Mouse (Mus musculus): ENCODE results near the gene Cacna1c. TPM values are rescaled to one million over a fixed set of nuclear protein-coding genes. Genes with fewer than 3 reads are reported as not detected.
"Not testable (repeated sequence)": the region's sequence is repeated elsewhere in the genome, so short reads cannot be mapped to it uniquely, and the experiment has no call there.

The Cacna1c gene
- polyA plus RNA-seq, 1 experiment from 2014 or later = 3.2 TPM

DNA sequence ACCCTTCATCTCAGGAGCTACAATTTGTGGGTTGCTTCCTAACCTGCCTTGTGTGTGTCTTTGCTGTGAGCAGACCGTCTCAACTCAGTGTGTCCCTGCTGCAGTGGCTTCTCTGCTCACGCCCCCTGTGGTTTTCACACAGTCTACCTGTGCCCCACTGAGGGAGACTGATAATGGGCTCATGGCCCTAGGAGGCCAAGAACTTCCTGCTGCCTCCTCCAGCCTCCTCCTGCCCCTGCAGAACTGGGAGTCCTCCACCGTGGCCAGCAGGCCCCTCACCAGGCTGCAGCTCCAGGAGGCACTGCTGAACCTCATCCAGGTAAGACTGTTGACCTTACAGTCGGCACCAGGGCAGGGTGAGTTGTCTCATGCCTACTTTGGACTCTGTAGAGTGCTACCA lies 21.4 kb upstream of the Cacna1c start:
- Histone ChIP-seq H3K9me3 (replicated peaks; ENCODE audit: control insufficient read depth, low read length) (no peaks in the 10 kb centered on the region), H3K27me3 (replicated peaks; ENCODE audit: control insufficient read depth, insufficient read depth, low read length) (no peaks in the 10 kb centered on the region), H3K9ac (ENCODE audit: low read length) (no peak overlapping the region), H3K4me2 (ENCODE audit: low read length) (no peak overlapping the region), H3K4me3 (ENCODE audit: low read depth, low read length) (no peak overlapping the region), H3K36me3 (ENCODE audit: control insufficient read depth, insufficient read depth, low read length) (peaks cover 58% of the 10 kb centered on the region), H3K4me1 (ENCODE audit: control insufficient read depth, insufficient read depth, low read length) (no peaks in the 10 kb centered on the region), H3K27ac (ENCODE audit: low read depth, low read length) (no peak overlapping the region)
- no peak for DNase-seq (ENCODE audit: low spot score)
- no peak for ATAC-seq
- WGBS = 66% methylated on average over 4 of the region's 4 CpGs

DNA sequence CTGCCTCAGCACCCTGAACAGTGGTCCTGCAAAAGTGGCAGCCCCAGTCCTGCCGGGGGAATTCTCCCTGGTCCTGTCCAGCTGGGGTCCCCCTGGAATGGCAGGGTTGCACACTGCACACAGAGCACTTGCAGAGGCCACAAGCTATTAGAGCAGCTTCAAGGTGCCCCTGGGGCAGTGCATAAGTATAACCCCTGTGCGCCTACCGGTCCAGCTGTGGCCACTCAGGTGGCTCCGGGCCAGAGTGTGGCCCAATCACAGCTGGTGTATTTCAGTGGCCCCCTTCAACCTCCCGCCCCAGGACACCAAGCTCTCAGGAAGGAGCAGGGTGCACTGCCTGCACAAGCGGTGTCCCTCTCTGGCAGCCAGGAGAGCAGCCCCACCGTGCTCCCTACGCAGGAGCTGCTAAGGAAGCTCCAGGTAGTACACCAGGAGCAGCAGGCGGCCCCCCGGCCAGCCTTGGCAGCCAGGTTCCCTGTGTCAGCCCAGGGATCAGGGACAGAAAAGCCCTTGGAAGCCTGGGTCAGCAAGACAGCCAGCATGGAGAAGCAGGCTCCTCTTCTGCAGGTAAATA lies 18.9 kb upstream of the Cacna1c start:
- H3K27me3 ChIP-seq (replicated peaks; ENCODE audit: control insufficient read depth, insufficient read depth, low read length) = no peaks in the 10 kb centered on the region
- H3K4me1 ChIP-seq (ENCODE audit: control insufficient read depth, insufficient read depth, low read length) = no peaks in the 10 kb centered on the region
- H3K9me3 ChIP-seq (replicated peaks; ENCODE audit: control insufficient read depth, low read length) = no peaks in the 10 kb centered on the region
- H3K4me2 ChIP-seq (ENCODE audit: low read length) = no peak overlapping the region
- no peak for ATAC-seq
- no peak overlapping the region for H3K27ac ChIP-seq (ENCODE audit: low read depth, low read length)
- H3K4me3 ChIP-seq (ENCODE audit: low read depth, low read length) = no peak overlapping the region
- no peak for DNase-seq (ENCODE audit: low spot score)
- H3K9ac ChIP-seq (ENCODE audit: low read length) = no peak overlapping the region
- 95% methylated on average over 10 of the region's 10 CpGs for WGBS
- H3K36me3 ChIP-seq (ENCODE audit: control insufficient read depth, insufficient read depth, low read length) = peaks cover 48% of the 10 kb centered on the region

DNA sequence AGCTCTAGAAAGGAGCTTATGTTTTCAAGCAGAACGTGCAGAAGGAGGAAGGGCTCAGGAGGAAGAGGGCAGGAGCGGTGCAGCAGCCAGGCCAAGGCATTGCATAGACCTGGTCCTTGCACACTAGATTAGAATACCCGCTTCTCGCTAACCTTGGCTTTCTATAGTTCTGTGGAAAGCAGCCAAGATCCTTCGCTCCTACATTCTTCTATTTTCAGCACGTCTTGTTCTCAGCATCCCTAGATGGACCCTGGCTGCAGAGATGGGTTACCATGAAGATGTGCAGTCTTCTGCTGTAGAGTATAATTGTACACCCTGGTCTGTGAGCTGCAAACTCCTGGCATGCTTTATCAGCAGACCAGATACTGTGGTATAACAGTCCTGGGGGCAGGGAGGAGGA lies 18.0 kb upstream of the Cacna1c start:
- Histone ChIP-seq H3K9me3 (replicated peaks; ENCODE audit: control insufficient read depth, low read length) (no peaks in the 10 kb centered on the region), H3K36me3 (ENCODE audit: control insufficient read depth, insufficient read depth, low read length) (peaks cover 48% of the 10 kb centered on the region), H3K27ac (ENCODE audit: low read depth, low read length) (no peak overlapping the region), H3K4me3 (ENCODE audit: low read depth, low read length) (no peak overlapping the region), H3K27me3 (replicated peaks; ENCODE audit: control insufficient read depth, insufficient read depth, low read length) (no peaks in the 10 kb centered on the region), H3K4me2 (ENCODE audit: low read length) (no peak overlapping the region), H3K4me1 (ENCODE audit: control insufficient read depth, insufficient read depth, low read length) (no peaks in the 10 kb centered on the region), H3K9ac (ENCODE audit: low read length) (no peak overlapping the region)
- WGBS = 78% methylated on average over 6 of the region's 6 CpGs
- DNase-seq (ENCODE audit: low spot score) (no peak), ATAC-seq (no peak)

DNA sequence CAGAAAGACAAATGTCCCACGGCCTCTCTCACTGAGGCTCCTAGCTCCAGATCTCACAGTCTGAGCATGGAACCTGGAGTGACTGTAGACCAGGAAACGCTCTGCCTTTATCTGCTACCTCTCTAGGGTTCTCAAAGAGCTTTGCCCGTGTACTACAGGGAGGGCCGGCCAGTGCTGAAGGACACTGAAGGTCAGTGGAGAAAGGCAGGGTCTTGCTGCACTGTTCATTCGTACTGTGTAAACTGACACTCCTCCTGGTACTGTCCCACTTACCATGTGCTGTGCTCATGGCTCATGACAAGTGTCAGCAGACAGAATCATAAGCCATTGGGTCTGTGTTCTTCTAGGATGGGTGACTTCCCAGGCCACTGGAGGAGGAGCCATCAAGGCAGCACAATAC lies 17.2 kb upstream of the Cacna1c start:
- Histone ChIP-seq H3K4me1 (ENCODE audit: control insufficient read depth, insufficient read depth, low read length) (no peaks in the 10 kb centered on the region), H3K4me3 (ENCODE audit: low read depth, low read length) (no peak overlapping the region), H3K4me2 (ENCODE audit: low read length) (no peak overlapping the region), H3K9ac (ENCODE audit: low read length) (no peak overlapping the region), H3K9me3 (replicated peaks; ENCODE audit: control insufficient read depth, low read length) (no peaks in the 10 kb centered on the region), H3K27me3 (replicated peaks; ENCODE audit: control insufficient read depth, insufficient read depth, low read length) (no peaks in the 10 kb centered on the region), H3K27ac (ENCODE audit: low read depth, low read length) (no peak overlapping the region), H3K36me3 (ENCODE audit: control insufficient read depth, insufficient read depth, low read length) (peaks cover 45% of the 10 kb centered on the region)
- DNase-seq (ENCODE audit: low spot score) (no peak), ATAC-seq (no peak)
- 90% methylated on average over 5 of the region's 5 CpGs for WGBS

DNA sequence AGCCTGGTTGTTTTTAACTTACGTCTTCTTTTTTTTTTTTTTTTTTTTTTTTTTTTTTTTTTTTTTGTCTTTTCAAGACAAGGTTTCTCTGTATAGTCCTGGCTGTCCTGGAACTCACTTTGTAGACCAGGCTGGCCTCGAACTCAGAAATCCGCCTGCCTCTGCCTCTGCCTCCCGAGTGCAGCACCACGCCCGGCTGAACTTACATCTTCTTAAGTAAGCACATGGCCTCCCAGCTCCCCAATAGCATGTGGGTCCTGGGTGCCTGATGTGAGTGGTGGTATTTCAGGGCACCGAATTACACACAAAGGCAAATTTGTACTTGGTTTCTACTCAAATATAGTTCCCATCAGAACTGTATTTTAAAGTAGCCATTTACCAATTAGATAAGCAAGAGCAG lies 9.8 kb upstream of the Cacna1c start:
- not testable (repeated sequence) for ATAC-seq; H3K27me3 ChIP-seq (replicated peaks; ENCODE audit: control insufficient read depth, insufficient read depth, low read length); H3K27ac ChIP-seq (ENCODE audit: low read depth, low read length); H3K9me3 ChIP-seq (replicated peaks; ENCODE audit: control insufficient read depth, low read length); DNase-seq (ENCODE audit: low spot score); H3K4me1 ChIP-seq (ENCODE audit: control insufficient read depth, insufficient read depth, low read length); H3K9ac ChIP-seq (ENCODE audit: low read length); H3K4me3 ChIP-seq (ENCODE audit: low read depth, low read length); H3K4me2 ChIP-seq (ENCODE audit: low read length)
- 89% methylated on average over 7 of the region's 7 CpGs for WGBS
- peaks cover 21% of the 10 kb centered on the region for H3K36me3 ChIP-seq (ENCODE audit: control insufficient read depth, insufficient read depth, low read length)

DNA sequence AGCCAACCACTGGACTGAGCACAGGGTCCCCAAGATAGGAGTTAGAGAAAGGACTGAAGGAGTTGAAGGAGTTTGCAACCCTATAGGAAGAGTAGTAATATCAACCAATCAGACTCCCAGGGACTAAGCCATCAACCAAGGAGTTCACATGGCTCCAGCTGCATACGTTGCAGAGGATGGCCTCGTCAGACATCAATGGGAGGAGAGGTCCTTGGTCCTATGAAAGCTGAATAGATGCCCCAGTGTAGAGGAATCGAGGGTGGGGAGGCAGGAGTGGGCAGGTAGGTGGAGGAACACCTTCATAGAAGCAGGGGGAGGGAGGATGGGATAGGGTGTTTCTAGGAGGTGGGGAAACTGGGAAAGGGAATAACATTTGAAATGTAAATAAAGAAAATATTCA lies 8.7 kb upstream of the Cacna1c start:
- Histone ChIP-seq H3K9ac (ENCODE audit: low read length) (no peak overlapping the region), H3K27ac (ENCODE audit: low read depth, low read length) (no peak overlapping the region), H3K36me3 (ENCODE audit: control insufficient read depth, insufficient read depth, low read length) (peaks cover 26% of the 10 kb centered on the region), H3K27me3 (replicated peaks; ENCODE audit: control insufficient read depth, insufficient read depth, low read length) (no peaks in the 10 kb centered on the region), H3K4me2 (ENCODE audit: low read length) (no peak overlapping the region), H3K4me3 (ENCODE audit: low read depth, low read length) (no peak overlapping the region), H3K9me3 (replicated peaks; ENCODE audit: control insufficient read depth, low read length) (no peaks in the 10 kb centered on the region), H3K4me1 (ENCODE audit: control insufficient read depth, insufficient read depth, low read length) (0 out of 2 replicates have a peak, but pooled peaks cover 3% of the 10 kb centered on the region)
- ATAC-seq = no peak
- 57% methylated on average over 3 of the region's 3 CpGs for WGBS
- DNase-seq (ENCODE audit: low spot score) = no peak

DNA sequence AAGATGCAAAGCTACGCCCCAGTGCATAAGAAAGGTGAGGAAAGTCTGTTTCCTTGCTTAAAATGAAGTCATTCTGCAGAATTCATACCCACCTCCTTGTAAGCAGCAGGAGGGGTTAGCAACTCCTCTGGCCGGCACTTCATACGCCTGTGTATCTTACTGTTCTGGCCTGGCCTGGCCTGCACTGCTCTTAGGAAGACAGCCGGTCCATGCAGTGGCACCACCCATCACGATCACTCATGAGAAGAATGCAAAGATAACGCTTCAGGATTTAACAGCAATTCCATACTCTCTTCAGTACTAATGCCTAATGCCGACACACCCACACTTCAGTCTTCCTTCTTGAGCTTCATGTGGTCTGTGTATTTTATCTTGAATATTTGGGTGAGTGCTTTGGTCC lies 8.1 kb upstream of the Cacna1c start:
- H3K27me3 ChIP-seq (replicated peaks; ENCODE audit: control insufficient read depth, insufficient read depth, low read length) = no peaks in the 10 kb centered on the region
- DNase-seq (ENCODE audit: low spot score) = no peak

DNA sequence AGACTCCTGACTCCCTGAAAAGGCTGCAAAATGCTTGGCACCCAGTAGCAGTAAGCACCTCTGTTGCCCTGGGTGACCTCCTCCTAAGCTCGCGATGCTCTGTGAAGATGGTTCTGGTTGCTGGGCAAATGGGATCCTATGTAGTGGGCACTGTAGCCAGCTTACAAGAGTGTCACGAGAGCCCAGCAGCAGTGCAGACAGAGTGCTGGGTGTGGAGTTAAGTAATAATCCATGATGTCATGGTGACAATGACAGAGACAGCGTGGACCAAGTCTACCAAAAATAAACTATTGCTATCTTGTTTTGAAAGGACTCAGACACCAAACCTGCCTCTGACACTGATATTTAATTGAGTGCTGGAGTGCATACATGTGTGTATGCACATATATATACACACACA lies 5.4 kb upstream of the Cacna1c start:
- 97% methylated on average over 4 of the region's 4 CpGs for WGBS
- DNase-seq (ENCODE audit: low spot score) (no peak), ATAC-seq (no peak)
- Histone ChIP-seq H3K4me2 (ENCODE audit: low read length) (no peak overlapping the region), H3K27ac (ENCODE audit: low read depth, low read length) (no peak overlapping the region), H3K4me3 (ENCODE audit: low read depth, low read length) (no peak overlapping the region), H3K27me3 (replicated peaks; ENCODE audit: control insufficient read depth, insufficient read depth, low read length) (no peaks in the 10 kb centered on the region), H3K4me1 (ENCODE audit: control insufficient read depth, insufficient read depth, low read length) (peaks cover 27% of the 10 kb centered on the region), H3K9ac (ENCODE audit: low read length) (no peak overlapping the region), H3K9me3 (replicated peaks; ENCODE audit: control insufficient read depth, low read length) (no peaks in the 10 kb centered on the region), H3K36me3 (ENCODE audit: control insufficient read depth, insufficient read depth, low read length) (peaks cover 26% of the 10 kb centered on the region)

More for the DNA sequence above, 8.1 kb upstream of the Cacna1c start:
- H3K4me1 ChIP-seq (ENCODE audit: control insufficient read depth, insufficient read depth, low read length) = peaks cover 9% of the 10 kb centered on the region
- WGBS = 90% methylated on average over 7 of the region's 7 CpGs
- no peak overlapping the region for H3K9ac ChIP-seq (ENCODE audit: low read length)
- peaks cover 26% of the 10 kb centered on the region for H3K36me3 ChIP-seq (ENCODE audit: control insufficient read depth, insufficient read depth, low read length)
- no peak overlapping the region for H3K27ac ChIP-seq (ENCODE audit: low read depth, low read length)
- H3K4me3 ChIP-seq (ENCODE audit: low read depth, low read length) = no peak overlapping the region
- no peak overlapping the region for H3K4me2 ChIP-seq (ENCODE audit: low read length)
- ATAC-seq = no peak
- no peaks in the 10 kb centered on the region for H3K9me3 ChIP-seq (replicated peaks; ENCODE audit: control insufficient read depth, low read length)

DNA sequence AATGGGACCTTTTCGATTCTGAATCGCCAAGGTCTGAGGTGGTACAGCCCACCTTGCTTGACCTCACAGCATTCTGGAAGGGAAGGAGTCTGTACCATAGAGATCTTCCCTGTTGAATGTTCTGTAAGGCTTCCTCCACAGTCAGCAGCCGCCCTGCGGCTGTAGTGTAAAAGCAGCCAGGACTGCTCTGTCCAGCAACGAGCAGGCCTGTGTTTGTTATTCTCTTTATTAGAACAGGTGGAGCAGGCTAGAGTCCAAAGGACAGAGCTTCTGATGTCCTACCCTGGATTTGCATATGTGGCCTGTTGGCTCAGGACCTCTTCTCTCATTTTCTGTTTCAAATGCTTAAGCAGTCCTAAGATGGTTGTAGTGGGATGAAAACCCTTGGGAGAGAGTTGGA lies 4.1 kb upstream of the Cacna1c start:
- Histone ChIP-seq H3K4me2 (ENCODE audit: low read length) (no peak overlapping the region), H3K27ac (ENCODE audit: low read depth, low read length) (no peak overlapping the region), H3K4me3 (ENCODE audit: low read depth, low read length) (no peak overlapping the region), H3K9ac (ENCODE audit: low read length) (no peak overlapping the region), H3K27me3 (replicated peaks; ENCODE audit: control insufficient read depth, insufficient read depth, low read length) (no peaks in the 10 kb centered on the region), H3K4me1 (ENCODE audit: control insufficient read depth, insufficient read depth, low read length) (peaks cover 25% of the 10 kb centered on the region), H3K9me3 (replicated peaks; ENCODE audit: control insufficient read depth, low read length) (no peaks in the 10 kb centered on the region), H3K36me3 (ENCODE audit: control insufficient read depth, insufficient read depth, low read length) (peaks cover 21% of the 10 kb centered on the region)
- WGBS = 86% methylated on average over 5 of the region's 5 CpGs
- ATAC-seq (no peak), DNase-seq (ENCODE audit: low spot score) (no peak)

All from forebrain, embryonic 14.5 days (tissue).